Mouse (Mus musculus) bone marrow, adult 2 months (tissue): ENCODE results near the gene Smarca5. TPM values are rescaled to one million over a fixed set of nuclear protein-coding genes. Genes with fewer than 3 reads are reported as not detected.
"Not testable (repeated sequence)": the region's sequence is repeated elsewhere in the genome, so short reads cannot be mapped to it uniquely, and the experiment has no call there.

ENCODE experiments used
- H3K27ac ChIP-seq: fragments of 200-500 bp; 2 replicates; pipeline ENCODE4 v1.5.1; 2012; ENCODE audit warnings: low read depth, mild to moderate bottlenecking, control low read depth, inconsistent platforms, low read length; ENCODE audit not compliant: control insufficient read depth, poor library complexity, insufficient read depth
- H3K4me1 ChIP-seq: fragments of 200-500 bp; 2 replicates; pipeline ENCODE4 v1.6.1; 2011; ENCODE audit warnings: low read length; ENCODE audit not compliant: control insufficient read depth, insufficient read depth
- H3K4me3 ChIP-seq: fragments of 200-500 bp; replicated peaks from 2 replicates; pipeline ENCODE3; 2011; ENCODE audit warnings: mild to moderate bottlenecking, low read depth, low read length, control low read depth; ENCODE audit not compliant: control insufficient read depth
- CTCF ChIP-seq: fragments of 200-500 bp; IDR thresholded peaks from 2 replicates; pipeline ENCODE4 v1.5.1; 2011; ENCODE audit warnings: low read length, control low read depth; ENCODE audit not compliant: control insufficient read depth, insufficient read depth
- POLR2A ChIP-seq: fragments of 200-500 bp; IDR thresholded peaks from 2 replicates; pipeline ENCODE4 v1.6.1; 2011; ENCODE audit warnings: low read depth, mild to moderate bottlenecking, control low read depth, low read length, borderline replicate concordance; ENCODE audit not compliant: control insufficient read depth
- WGBS: fragments of 180-500 bp; shearing (Covaris S2); methylation state at CpG from one replicate; pipeline ENCODE4 v1.1.7; 2018; 5-methylcytosine and 5-hydroxymethylcytosine counted together
- polyA plus RNA-seq: library from polyadenylated mRNA; stranded (reverse); fragments of >200 nt; gene quantifications from 2 replicates; pipeline ENCODE4 v1.2.4, GENCODE M21; 2011; ENCODE audit warnings: low replicate concordance; ENCODE audit not compliant: missing spikeins, insufficient read depth, insufficient read length

Gene Smarca5
- polyA plus RNA-seq = 29.1 and 31.8 TPM in 2 replicates

- H3K27ac ChIP-seq = peak within 1 kb of the TSS; percentile 99
- WGBS = 1% methylated on average over 91 of the region's 91 CpGs
These were observed at the start of gene Smarca5 for GRCm38 (mm10) chr8:80739155-80739924. Gene Smarca5 (minus strand): TSS chr8:80739497.

GRCm38 (mm10) chr8:80784559-80784958, 45.3 kb upstream of the Smarca5 start:
- no peak overlapping the region for H3K4me3 ChIP-seq
- H3K27ac ChIP-seq = no peak overlapping the region
- WGBS = 91% methylated on average over 9 of the region's 9 CpGs
- TF ChIP-seq POLR2A (no peak), CTCF (no peak)
- no peaks in the 10 kb centered on the region for H3K4me1 ChIP-seq

More at GRCm38 (mm10) chr8:80739155-80739924, at the start of gene Smarca5:
- peak; percentile 85; the same call in 1 of the 2 replicates for TF ChIP-seq POLR2A
- H3K4me1 ChIP-seq = not testable (repeated sequence)
- H3K4me3 ChIP-seq = peak within 1 kb of the TSS; percentile 90

- Histone ChIP-seq H3K4me1 (no peaks in the 10 kb centered on the region), H3K4me3 (no peak overlapping the region), H3K27ac (no peak overlapping the region)
- WGBS = 89% methylated on average over 4 of the region's 4 CpGs
- TF ChIP-seq POLR2A = no peak
- TF ChIP-seq CTCF = no peak
These were observed 44.0 kb upstream of the Smarca5 start for GRCm38 (mm10) chr8:80783271-80783670.

- no peak overlapping the region for H3K27ac ChIP-seq
- 87% methylated on average over 10 of the region's 10 CpGs for WGBS
- H3K4me3 ChIP-seq = no peak overlapping the region
- TF ChIP-seq POLR2A (no peak), CTCF (no peak)
- H3K4me1 ChIP-seq = no peaks in the 10 kb centered on the region
These were observed 42.0 kb upstream of the Smarca5 start for GRCm38 (mm10) chr8:80781338-80781737.

GRCm38 (mm10) chr8:80780271-80780670, 41.0 kb upstream of the Smarca5 start:
- Histone ChIP-seq H3K27ac (no peak overlapping the region), H3K4me3 (no peak overlapping the region), H3K4me1 (no peaks in the 10 kb centered on the region)
- WGBS = 89% methylated on average over 4 of the region's 4 CpGs
- TF ChIP-seq CTCF (no peak), POLR2A (no peak)

- Histone ChIP-seq H3K4me1 (no peaks in the 10 kb centered on the region), H3K4me3 (no peak overlapping the region), H3K27ac (no peak overlapping the region)
- no peak for TF ChIP-seq CTCF
- 89% methylated on average over 8 of the region's 8 CpGs for WGBS
These were observed 37.1 kb upstream of the Smarca5 start for GRCm38 (mm10) chr8:80776436-80776835.

- no peak overlapping the region for H3K27ac ChIP-seq
- H3K4me1 ChIP-seq = no peaks in the 10 kb centered on the region
- TF ChIP-seq POLR2A (no peak), CTCF (no peak)
- no peak overlapping the region for H3K4me3 ChIP-seq
- WGBS = 76% methylated on average over 4 of the region's 4 CpGs
These were observed 33.6 kb upstream of the Smarca5 start for GRCm38 (mm10) chr8:80772732-80773460.

GRCm38 (mm10) chr8:80768451-80768850, 29.2 kb upstream of the Smarca5 start:
- TF ChIP-seq CTCF (no peak), POLR2A (no peak)
- Histone ChIP-seq H3K4me1 (no peaks in the 10 kb centered on the region), H3K27ac (no peak overlapping the region), H3K4me3 (no peak overlapping the region)
- 96% methylated on average over 6 of the region's 6 CpGs for WGBS
